Mouse (Mus musculus): ENCODE measurements at regions not wholly inside any gene's neighbourhood (a gene's known extent, or its start where the extent isn't known, plus 50 kb on each side); places are given as distances from the start of the nearest gene placed in this dataset.

GRCm38 (mm10) chr13:114642901-114643491, 175.0 kb upstream of the Mocs2 start:
- no peak for TF ChIP-seq ZNF384 (IDR thresholded peaks at IDR 0.05; ENCODE audit: low read depth, low read length)
- no peaks in the 10 kb centered on the region for H3K36me3 ChIP-seq (ENCODE audit: control insufficient read depth, insufficient read depth, low read length, poor library complexity, severe bottlenecking)
- in situ Hi-C loops (cut with MboI; ENCODE audit: low sequenced_read_pairs in 2 of 2, unreplicated experiment in 2 of 2), result no loop called here
- no peak overlapping the region for H3K9ac ChIP-seq (ENCODE audit: insufficient read depth, low read depth, low read length, poor library complexity, severe bottlenecking)
- no peak overlapping the region for H3K27ac ChIP-seq (ENCODE audit: insufficient read depth, low read depth, low read length, poor library complexity, severe bottlenecking)
- no peaks in the 10 kb centered on the region for H3K4me1 ChIP-seq (ENCODE audit: control insufficient read depth in 2 of 2, insufficient read depth in 2 of 2, low read length in 2 of 2, poor library complexity in 1 of 2)
- no peaks in the 10 kb centered on the region for H3K9me3 ChIP-seq (ENCODE audit: control insufficient read depth, insufficient read depth, low read depth, low read length)
- DNase-seq (ENCODE audit: low read depth, low spot score), result no peak
- no peak overlapping the region for H3K4me3 ChIP-seq (ENCODE audit: insufficient read depth in 1 of 2, low read depth in 1 of 2, low read length in 2 of 2, poor library complexity in 1 of 2, severe bottlenecking in 1 of 2)

- TF ChIP-seq HCFC1 (IDR thresholded peaks at IDR 0.05; ENCODE audit: borderline replicate concordance, insufficient read depth, low read length), result no peak
- TF ChIP-seq MAFK (IDR thresholded peaks at IDR 0.05; ENCODE audit: insufficient read depth, low read depth, low read length), result no peak
- TF ChIP-seq ZNF384 (IDR thresholded peaks at IDR 0.05; ENCODE audit: low read depth, low read length), result no peak
- no peak for TF ChIP-seq ZC3H11A (IDR thresholded peaks at IDR 0.05; ENCODE audit: borderline replicate concordance, low read depth, low read length)
- TF ChIP-seq CHD2 (IDR thresholded peaks at IDR 0.05; ENCODE audit: low read depth, low read length), result no peak
- Histone ChIP-seq H3K27ac (ENCODE audit: insufficient read depth, low read depth, low read length, poor library complexity, severe bottlenecking) (no peak overlapping the region), H3K4me1 (ENCODE audit: control insufficient read depth in 2 of 2, insufficient read depth in 2 of 2, low read length in 2 of 2, poor library complexity in 1 of 2) (no peaks in the 10 kb centered on the region), H3K9me3 (ENCODE audit: control insufficient read depth, insufficient read depth, low read depth, low read length) (no peaks in the 10 kb centered on the region), H3K9ac (ENCODE audit: insufficient read depth, low read depth, low read length, poor library complexity, severe bottlenecking) (no peak overlapping the region), H3K4me3 (ENCODE audit: insufficient read depth in 1 of 2, low read depth in 1 of 2, low read length in 2 of 2, poor library complexity in 1 of 2, severe bottlenecking in 1 of 2) (no peak overlapping the region), H3K36me3 (ENCODE audit: control insufficient read depth, insufficient read depth, low read length, poor library complexity, severe bottlenecking) (no peaks in the 10 kb centered on the region)
- DNase-seq (ENCODE audit: low read depth, low spot score), result no peak
- in situ Hi-C loops (cut with MboI; ENCODE audit: low sequenced_read_pairs in 2 of 2, unreplicated experiment in 2 of 2), result no loop called here
Measured at GRCm38 (mm10) chr13:114643521-114643920, 174.5 kb upstream of the Mocs2 start.

- Histone ChIP-seq H3K9ac (ENCODE audit: insufficient read depth, low read depth, low read length, poor library complexity, severe bottlenecking) (no peak overlapping the region), H3K4me3 (ENCODE audit: insufficient read depth in 1 of 2, low read depth in 1 of 2, low read length in 2 of 2, poor library complexity in 1 of 2, severe bottlenecking in 1 of 2) (no peak overlapping the region), H3K4me1 (ENCODE audit: control insufficient read depth in 2 of 2, insufficient read depth in 2 of 2, low read length in 2 of 2, poor library complexity in 1 of 2) (no peaks in the 10 kb centered on the region), H3K36me3 (ENCODE audit: control insufficient read depth, insufficient read depth, low read length, poor library complexity, severe bottlenecking) (no peaks in the 10 kb centered on the region), H3K27ac (ENCODE audit: insufficient read depth, low read depth, low read length, poor library complexity, severe bottlenecking) (no peak overlapping the region), H3K9me3 (ENCODE audit: control insufficient read depth, insufficient read depth, low read depth, low read length) (no peaks in the 10 kb centered on the region)
- in situ Hi-C loops (cut with MboI; ENCODE audit: low sequenced_read_pairs in 2 of 2, unreplicated experiment in 2 of 2), result no loop called here
- no peak for DNase-seq (ENCODE audit: low read depth, low spot score)
- TF ChIP-seq CHD2 (IDR thresholded peaks at IDR 0.05; ENCODE audit: low read depth, low read length) (no peak), ZC3H11A (IDR thresholded peaks at IDR 0.05; ENCODE audit: borderline replicate concordance, low read depth, low read length) (no peak), HCFC1 (IDR thresholded peaks at IDR 0.05; ENCODE audit: borderline replicate concordance, insufficient read depth, low read length) (no peak), ZNF384 (IDR thresholded peaks at IDR 0.05; ENCODE audit: low read depth, low read length) (no peak), MAFK (IDR thresholded peaks at IDR 0.05; ENCODE audit: insufficient read depth, low read depth, low read length) (no peak)
Measured at GRCm38 (mm10) chr13:114654267-114654666, 163.8 kb upstream of the Mocs2 start.

- H3K36me3 ChIP-seq (ENCODE audit: control insufficient read depth, insufficient read depth, low read length, poor library complexity, severe bottlenecking), result no peaks in the 10 kb centered on the region
- H3K9me3 ChIP-seq (ENCODE audit: control insufficient read depth, insufficient read depth, low read depth, low read length), result no peaks in the 10 kb centered on the region
- no peak overlapping the region for H3K4me3 ChIP-seq (ENCODE audit: insufficient read depth in 1 of 2, low read depth in 1 of 2, low read length in 2 of 2, poor library complexity in 1 of 2, severe bottlenecking in 1 of 2)
- no peak for DNase-seq (ENCODE audit: low read depth, low spot score)
- TF ChIP-seq CHD2 (IDR thresholded peaks at IDR 0.05; ENCODE audit: low read depth, low read length), result no peak
- TF ChIP-seq ZNF384 (IDR thresholded peaks at IDR 0.05; ENCODE audit: low read depth, low read length), result no peak
- no peak for TF ChIP-seq HCFC1 (IDR thresholded peaks at IDR 0.05; ENCODE audit: borderline replicate concordance, insufficient read depth, low read length)
- no peak for TF ChIP-seq MAFK (IDR thresholded peaks at IDR 0.05; ENCODE audit: insufficient read depth, low read depth, low read length)
- no peak for TF ChIP-seq ZC3H11A (IDR thresholded peaks at IDR 0.05; ENCODE audit: borderline replicate concordance, low read depth, low read length)
- no peaks in the 10 kb centered on the region for H3K4me1 ChIP-seq (ENCODE audit: control insufficient read depth in 2 of 2, insufficient read depth in 2 of 2, low read length in 2 of 2, poor library complexity in 1 of 2)
- no peak overlapping the region for H3K27ac ChIP-seq (ENCODE audit: insufficient read depth, low read depth, low read length, poor library complexity, severe bottlenecking)
- no peak overlapping the region for H3K9ac ChIP-seq (ENCODE audit: insufficient read depth, low read depth, low read length, poor library complexity, severe bottlenecking)
- in situ Hi-C loops (cut with MboI; ENCODE audit: low sequenced_read_pairs in 2 of 2, unreplicated experiment in 2 of 2), result no loop called here
Measured at GRCm38 (mm10) chr13:114654953-114655586, 163.0 kb upstream of the Mocs2 start.

- Histone ChIP-seq H3K27ac (ENCODE audit: insufficient read depth, low read depth, low read length, poor library complexity, severe bottlenecking) (no peak overlapping the region), H3K36me3 (ENCODE audit: control insufficient read depth, insufficient read depth, low read length, poor library complexity, severe bottlenecking) (no peaks in the 10 kb centered on the region), H3K4me3 (ENCODE audit: insufficient read depth in 1 of 2, low read depth in 1 of 2, low read length in 2 of 2, poor library complexity in 1 of 2, severe bottlenecking in 1 of 2) (no peak overlapping the region), H3K9ac (ENCODE audit: insufficient read depth, low read depth, low read length, poor library complexity, severe bottlenecking) (no peak overlapping the region), H3K4me1 (ENCODE audit: control insufficient read depth in 2 of 2, insufficient read depth in 2 of 2, low read length in 2 of 2, poor library complexity in 1 of 2) (no peaks in the 10 kb centered on the region), H3K9me3 (ENCODE audit: control insufficient read depth, insufficient read depth, low read depth, low read length) (no peaks in the 10 kb centered on the region)
- no peak for DNase-seq (ENCODE audit: low read depth, low spot score)
- TF ChIP-seq ZNF384 (IDR thresholded peaks at IDR 0.05; ENCODE audit: low read depth, low read length) (no peak), HCFC1 (IDR thresholded peaks at IDR 0.05; ENCODE audit: borderline replicate concordance, insufficient read depth, low read length) (no peak), ZC3H11A (IDR thresholded peaks at IDR 0.05; ENCODE audit: borderline replicate concordance, low read depth, low read length) (no peak), CHD2 (IDR thresholded peaks at IDR 0.05; ENCODE audit: low read depth, low read length) (no peak), MAFK (IDR thresholded peaks at IDR 0.05; ENCODE audit: insufficient read depth, low read depth, low read length) (no peak)
- in situ Hi-C loops (cut with MboI; ENCODE audit: low sequenced_read_pairs in 2 of 2, unreplicated experiment in 2 of 2), result no loop called here
Measured at GRCm38 (mm10) chr13:114672411-114672810, 145.6 kb upstream of the Mocs2 start.
